Mouse (Mus musculus) kidney, embryonic 15.5 days (tissue): Measurements from ENCODE around the gene Nars2. TPM values are rescaled to one million over a fixed set of nuclear protein-coding genes. Genes with fewer than 3 reads are reported as not detected.

Experiments used
- polyA plus RNA-seq: library from polyadenylated mRNA; unstranded; fragments of >200 nt; fragmentation: Nextera tagmentation; extraction: Ambion mirVana; gene quantifications from 2 replicates; pipeline ENCODE4 v1.2.1, GENCODE M21; 2015

The Nars2 gene
- polyA plus RNA-seq, 1 experiment from 2014 or later, result 26.2 TPM

Other genes with a start within 250 kb of the Nars2 start
- gene Gab2, start 130.1 kb downstream of the Nars2 start, polyA plus RNA-seq, result 13.1 and 14.5 TPM in 2 replicates